Mouse (Mus musculus) layer of hippocampus, adult 8-10 months (tissue): Measurements from ENCODE around the gene Ddrgk1. TPM values are rescaled to one million over a fixed set of nuclear protein-coding genes. Genes with fewer than 3 reads are reported as not detected.
"Not testable (repeated sequence)": the region's sequence is repeated elsewhere in the genome, so short reads cannot be mapped to it uniquely, and the experiment has no call there.

Experiments
- DNase-seq, 2 experiments: peaks; one replicate each; pipeline ENCODE4 v3.0.0; 2022; ENCODE audit warnings: low spot score in 2 of 2
- total RNA-seq, 4 experiments: library from RNA; stranded (reverse); gene quantifications; 2 replicates each; pipeline ENCODE4 v1.2.4; 2022

Ddrgk1 gene
- total RNA-seq, 4 experiments from 2014 or later: 95.9 to 122 (median 110) TPM

DNA sequence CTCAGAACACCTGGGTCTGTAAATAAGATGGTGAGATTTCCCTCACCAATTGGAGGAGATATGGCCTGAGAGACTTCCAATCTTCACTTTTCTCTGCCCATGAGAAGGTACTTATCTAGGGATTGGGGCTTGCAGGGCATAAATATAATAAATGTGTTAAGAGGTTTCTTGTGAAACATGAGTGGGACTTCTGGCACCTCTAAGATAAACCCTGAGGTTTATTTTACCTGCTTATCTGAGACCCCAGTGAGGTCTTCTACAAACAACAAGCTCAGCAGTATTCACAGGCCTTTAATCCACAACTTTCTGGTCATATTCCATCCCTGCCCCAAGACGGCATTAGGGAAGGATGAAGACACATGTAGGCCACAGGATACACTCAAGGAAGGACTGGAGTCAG lies 10.7 kb downstream of the Ddrgk1 start:
- DNase-seq: no peak

DNA sequence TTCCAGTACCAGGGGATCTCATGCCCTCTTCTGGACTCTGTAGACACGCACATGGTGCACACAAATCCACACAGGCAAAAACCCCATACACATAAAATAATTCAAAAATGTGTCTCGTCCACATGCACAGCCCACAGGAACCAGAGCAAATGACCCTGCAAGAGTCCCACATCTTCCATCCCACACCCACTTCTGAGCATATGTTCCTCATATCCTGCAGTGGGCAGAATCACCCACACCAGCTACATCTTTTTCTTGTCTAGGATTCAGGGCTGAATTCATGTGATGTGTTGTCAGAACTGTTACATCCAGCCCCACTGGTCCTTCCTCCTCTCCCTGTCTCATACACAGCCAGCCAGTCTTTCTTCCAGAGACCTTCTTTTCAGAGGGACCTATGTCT lies 11.2 kb downstream of the Ddrgk1 start:
- no peak for DNase-seq

DNA sequence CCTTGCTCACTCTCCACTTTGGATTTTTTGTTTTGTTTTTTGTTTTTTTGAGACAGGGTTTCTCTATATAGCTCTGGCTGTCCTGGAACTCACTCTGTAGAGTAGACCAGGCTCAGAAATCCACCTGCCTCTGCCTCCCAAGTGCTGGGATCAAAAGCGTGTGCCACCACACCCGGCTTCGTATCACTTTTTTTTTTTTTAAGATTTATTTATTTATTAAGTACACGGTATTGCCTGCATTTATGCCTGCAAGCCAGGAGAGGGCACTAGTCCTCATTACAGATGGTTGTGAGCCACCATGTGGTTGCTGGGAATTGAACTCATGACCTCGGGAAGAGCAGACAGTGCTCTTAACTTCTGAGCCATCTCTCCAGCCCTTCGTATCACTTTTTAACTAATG lies 15.4 kb downstream of the Ddrgk1 start:
- not testable (repeated sequence) for DNase-seq

DNA sequence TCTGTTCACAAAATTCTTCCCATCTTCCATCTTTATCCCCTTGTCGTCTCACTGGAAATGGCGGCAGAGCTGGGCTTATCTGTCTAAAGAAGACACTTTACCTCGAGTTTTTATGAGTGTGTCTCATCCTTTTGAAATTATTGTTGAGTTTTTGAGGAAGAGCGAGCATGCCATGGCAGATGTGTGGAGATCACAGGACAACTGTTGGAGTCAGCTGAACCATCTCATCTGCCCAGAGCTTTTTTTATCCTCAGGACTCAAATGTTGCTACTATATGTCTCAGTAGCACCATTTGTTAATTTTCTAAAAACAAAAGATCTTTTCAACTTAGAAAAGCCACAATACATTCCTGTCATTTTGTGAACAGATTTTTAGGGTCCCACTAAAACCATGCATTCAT lies 19.3 kb downstream of the Ddrgk1 start:
- no peak for DNase-seq

DNA sequence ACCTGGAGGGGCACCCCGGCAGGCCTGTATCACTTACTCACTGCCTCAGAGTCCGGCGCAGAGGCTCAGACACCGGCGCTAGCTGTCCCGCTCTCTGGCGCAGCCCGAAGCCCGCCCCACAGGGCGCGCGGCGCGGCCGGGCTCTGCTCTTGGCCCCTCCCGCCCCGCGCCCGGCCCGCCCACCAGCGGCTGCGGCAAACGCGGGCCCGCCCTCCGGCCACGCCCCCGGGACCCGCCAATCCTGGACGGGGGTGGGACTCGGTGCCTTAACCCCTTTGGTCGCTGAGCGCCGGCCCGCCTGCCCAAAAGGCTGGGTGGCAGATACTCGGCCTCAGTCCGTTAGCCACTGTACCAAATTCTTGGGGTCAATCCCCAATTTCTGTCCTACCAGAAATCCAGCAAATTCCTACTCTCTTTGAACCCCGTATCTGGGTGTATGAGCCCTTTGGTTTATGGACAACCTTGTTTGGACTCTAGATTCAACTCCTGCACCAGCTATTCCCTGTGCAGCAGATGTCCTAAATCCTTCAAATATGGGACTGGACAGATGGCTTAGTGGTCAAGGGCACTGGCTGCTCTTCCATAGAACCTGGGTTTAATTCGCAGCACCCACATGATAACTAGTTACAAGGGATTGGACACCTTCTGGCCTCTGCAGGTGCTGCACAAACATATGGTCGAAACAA lies 21.6 kb downstream of the Ddrgk1 start, which contains the start of gene Lzts3:
Gene Lzts3 (minus strand): TSS at position 120 of the 686 bp plus-strand sequence.
- DNase-seq: peak; percentile 78 to 88

DNA sequence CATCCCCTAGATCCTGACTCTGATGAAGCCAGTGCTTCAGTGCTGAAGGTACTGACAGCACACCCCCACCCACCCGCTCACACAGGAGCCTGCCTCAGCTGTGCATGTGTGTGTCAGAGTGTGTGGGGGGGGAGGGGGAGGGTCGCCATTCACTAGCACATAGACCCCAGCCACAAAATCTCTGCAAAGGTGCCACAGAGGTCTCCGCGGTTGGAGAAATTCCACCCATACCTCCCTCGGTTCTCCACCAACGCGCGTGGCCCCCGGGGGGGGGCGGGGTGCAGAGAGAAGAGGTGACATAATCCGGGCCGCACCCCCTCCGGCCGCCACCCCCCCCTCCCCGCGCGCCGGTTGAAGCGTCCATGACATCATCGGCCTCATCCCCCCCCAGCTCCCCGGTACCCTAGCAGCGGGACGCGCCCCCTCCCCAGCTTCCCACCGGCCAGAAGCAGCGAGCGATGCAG lies 22.2 kb downstream of the Ddrgk1 start:
- no peak for DNase-seq

DNA sequence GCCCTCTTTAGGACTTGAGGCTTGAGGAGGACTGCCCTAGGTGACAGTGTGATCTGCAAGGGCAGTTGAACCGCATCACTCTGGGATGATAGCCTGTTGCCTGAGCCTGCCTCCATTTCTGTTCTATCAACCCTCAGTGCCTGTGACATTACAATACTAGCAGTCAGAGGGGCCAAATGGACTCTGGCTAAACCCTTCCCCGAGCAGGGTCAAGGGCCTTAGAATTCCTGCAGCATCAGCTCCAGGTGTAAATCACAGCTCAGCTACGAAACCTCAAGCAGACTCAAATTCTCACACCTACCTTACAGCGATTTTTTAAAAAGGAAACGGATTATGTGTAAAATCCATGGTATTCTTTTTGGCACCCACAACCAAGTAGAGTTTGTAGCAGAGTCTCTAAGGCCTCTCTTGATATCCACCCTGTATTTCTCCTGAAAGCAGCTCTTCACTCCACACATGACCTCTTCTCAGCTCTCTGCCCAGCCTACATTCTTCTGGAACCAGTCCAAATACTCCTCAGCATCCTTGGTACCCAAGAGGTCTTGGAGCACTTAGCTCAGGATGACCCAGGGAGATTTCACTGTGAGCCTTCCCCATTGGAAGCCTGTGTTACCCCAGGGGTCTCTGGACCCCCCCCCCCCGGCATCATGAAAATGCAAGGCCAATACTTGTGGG lies 23.0 kb downstream of the Ddrgk1 start:
- no peak for DNase-seq

DNA sequence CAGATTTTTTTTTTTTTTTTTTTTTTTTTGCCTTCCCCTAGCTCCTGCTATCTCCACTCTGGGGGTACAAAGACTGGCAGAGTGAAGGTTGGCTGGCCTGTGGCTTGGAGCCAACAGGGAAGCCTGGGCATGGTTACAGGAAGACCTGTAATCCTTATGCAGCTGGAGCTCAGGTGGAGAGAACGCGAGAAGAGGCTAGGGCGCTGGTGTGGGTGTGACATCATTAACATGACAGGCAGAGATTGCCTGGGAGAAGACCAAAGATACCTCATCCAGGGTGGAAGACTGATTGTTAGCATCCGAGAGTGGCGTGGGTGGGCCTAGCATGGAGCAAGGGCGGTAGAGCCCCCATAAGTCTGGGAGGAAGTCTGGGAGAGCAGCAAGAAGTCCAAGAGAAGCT lies 25.2 kb downstream of the Ddrgk1 start:
- DNase-seq: no peak

DNA sequence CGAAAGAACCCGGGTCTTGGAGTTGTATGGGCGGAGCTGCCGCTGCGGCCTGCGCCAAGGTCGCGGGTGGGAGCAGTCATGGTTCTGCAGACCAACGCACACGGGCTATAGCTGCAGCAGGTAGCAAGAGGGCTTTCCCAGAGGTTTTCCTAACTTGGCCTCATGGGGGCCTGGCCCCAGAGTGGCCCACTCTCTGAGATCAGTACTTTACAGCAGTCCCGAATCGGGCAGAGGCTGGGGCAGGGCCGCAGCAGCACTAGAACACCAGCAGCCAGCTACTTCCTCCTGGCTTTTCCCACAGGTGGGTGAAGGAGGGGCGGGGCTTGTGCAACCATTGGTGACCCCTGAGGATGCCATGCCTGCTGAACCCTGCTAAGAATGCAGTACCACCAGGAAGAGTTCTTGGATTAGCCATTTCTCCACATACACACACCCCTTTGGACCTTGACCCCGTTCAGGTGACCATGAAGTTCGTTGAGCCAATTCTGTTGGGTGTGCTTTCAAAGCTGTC lies 26.3 kb downstream of the Ddrgk1 start:
- DNase-seq: no peak

DNA sequence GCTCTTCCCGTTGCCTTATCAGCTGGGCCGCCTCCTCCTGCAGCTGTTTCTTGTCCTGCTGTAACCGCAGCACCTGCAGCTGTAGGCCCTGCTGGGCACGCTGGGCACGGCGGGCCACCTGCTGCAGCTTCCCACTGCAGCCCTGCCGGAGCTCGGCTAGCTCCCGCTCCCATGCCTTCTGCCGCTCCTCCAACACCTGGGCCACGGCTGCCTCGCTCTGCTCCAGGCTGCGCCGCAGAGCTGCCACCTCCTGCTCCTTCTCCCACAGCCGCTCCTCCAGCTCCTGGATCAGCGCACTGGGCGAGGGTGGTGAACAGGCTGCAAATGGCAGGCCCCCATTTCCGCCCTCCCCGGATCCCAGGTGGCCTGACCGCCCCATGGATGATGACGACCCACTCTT lies 28.6 kb downstream of the Ddrgk1 start:
- DNase-seq: no peak

DNA sequence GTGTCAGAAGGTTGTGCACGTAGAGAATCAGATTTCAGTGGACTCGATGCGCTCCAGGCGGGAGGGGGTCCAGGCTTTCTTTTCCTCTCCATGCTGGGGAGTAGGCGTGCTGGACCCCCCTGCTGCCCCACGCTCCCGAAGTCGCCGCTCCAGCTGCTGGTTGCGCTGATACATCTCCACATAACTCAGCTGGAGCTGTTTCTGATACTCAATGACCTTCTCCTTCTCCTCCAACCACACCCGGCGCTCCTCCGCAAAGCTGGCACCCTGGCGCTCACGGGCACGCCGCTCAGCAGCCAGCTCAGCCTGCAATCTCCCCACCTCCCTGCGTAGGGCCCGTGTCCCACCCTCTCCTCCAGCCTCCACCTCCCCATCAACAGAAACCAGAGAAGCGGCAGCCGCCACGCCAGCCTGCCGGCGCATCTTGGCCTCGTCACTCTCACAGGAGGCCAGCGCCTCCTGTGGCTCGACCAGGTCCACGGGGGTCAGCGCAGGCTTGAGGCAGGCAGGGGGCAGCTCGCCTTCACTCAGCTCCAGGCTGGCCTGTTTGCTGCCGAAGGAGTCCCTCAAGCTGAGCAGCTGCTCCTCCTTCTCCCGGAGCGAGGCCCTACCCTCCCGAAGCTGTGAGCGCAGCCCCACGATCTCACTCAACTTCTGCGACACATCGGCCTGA lies 29.6 kb downstream of the Ddrgk1 start:
- no peak for DNase-seq

DNA sequence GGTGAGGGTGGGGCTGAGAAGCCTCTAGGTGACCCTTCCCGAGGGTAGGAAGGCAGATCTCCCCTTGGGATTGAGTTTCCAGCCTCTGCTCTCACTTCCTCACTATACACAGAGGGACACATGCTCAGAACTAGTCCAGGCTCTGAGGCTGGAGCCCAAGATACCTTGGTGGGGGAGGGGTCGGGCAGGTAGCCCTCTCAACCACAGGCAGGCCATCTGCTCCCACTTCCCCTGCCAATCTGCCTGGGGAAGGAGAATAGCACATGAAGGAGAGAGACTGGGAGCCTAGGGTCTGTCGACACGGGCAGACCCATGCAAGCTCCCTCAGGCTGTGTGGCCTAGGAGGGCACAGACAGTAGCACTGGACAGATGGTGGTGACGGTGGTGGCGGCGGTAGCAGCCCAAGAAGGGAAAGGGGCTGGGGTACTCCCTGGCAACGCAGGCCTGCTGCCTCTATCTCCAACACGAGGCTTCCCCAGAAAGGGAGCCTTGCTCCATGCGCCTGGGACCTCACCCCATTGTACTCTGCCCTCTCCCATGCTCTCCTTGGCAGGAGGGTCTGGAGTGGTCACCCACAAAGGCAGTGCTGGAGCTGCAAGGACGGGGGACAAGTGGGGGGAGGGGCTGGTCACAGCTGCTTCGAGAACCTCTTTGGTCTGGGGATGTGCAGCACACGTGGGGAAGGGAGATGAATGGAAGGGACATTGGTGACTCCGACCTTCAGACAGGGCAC lies 30.3 kb downstream of the Ddrgk1 start:
- DNase-seq: no peak

DNA sequence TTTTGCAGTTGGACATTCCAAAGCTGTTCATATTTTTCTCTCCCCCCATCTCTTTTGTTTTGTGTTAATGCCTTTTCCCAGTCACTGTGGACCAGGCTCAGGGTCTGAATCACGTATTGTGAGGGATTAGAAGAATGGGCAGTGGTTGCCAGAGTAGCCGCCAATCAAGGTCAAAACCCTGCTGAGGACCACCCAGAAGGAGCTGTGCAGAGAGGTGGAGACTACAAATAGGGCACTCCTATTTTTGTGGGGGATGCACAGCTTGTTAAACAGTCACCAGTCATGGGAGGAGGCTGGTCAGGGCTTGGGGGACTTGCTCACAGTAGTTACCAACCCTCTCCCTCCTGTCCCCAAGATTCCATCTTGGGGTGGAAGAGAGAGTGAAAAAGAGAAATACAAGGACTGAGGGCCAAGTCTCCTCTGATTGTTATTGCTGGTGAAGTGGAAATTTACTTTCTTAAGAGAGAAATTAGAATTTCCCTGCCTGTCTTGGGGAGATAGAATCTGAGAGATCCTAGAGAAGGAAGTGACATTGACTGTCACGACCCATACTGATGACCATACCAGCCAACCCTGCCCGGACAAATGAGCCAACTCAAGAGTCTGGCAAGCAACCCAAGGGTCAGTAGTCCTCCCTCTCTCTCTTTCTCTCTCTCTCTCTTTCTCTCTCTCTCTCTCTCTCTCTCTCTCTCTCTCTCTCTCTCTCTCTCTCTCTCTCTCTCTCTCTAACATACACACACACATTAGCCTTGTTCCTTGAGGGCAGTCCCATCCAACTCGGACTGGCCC lies 31.4 kb downstream of the Ddrgk1 start:
- no peak for DNase-seq

DNA sequence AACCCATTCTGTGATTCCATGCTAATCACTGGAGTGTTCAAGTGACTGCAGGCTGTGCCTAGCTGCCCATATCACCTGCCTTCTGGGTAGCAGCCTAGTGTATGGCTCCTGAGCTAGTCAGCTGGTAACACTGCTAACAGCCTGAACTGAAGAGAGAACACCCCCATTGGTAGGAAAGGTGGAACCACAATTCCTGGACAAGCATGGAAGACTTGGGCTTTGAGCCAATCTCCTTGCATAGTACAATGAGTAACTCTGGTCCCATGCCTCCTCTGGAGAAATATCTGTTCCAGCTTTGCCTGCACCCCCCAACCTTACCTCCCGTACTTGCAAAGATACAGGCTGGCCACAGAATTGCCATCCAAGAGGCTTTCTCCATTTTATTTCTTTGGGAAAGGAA lies 32.0 kb downstream of the Ddrgk1 start:
- no peak for DNase-seq

DNA sequence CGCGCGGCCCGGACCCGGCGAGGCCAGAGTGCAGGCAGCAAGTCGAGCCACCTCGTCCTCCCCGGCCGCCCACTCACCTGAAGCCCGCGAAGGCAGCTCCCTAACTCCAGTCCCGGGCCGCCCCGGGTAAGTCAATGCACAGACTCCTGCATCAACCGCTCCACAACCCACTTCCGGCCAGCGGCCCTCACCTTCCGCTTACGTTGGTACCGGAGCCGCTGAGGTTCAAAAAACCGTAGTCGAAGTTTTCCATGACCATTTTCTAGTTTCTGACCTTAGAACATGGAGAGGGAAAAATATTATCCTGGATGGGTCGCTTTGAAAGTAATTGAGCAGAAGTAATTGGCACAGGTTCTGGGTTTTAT lies 34.6 kb downstream of the Ddrgk1 start, which contains the start of the genes Fastkd5 and Ubox5:
Gene Fastkd5 (minus strand): TSS at position 189 of the 365 bp plus-strand sequence.
Gene Ubox5 (minus strand): TSS at position 200 of the 365 bp plus-strand sequence.
- DNase-seq: peak; percentile 86 to 89

DNA sequence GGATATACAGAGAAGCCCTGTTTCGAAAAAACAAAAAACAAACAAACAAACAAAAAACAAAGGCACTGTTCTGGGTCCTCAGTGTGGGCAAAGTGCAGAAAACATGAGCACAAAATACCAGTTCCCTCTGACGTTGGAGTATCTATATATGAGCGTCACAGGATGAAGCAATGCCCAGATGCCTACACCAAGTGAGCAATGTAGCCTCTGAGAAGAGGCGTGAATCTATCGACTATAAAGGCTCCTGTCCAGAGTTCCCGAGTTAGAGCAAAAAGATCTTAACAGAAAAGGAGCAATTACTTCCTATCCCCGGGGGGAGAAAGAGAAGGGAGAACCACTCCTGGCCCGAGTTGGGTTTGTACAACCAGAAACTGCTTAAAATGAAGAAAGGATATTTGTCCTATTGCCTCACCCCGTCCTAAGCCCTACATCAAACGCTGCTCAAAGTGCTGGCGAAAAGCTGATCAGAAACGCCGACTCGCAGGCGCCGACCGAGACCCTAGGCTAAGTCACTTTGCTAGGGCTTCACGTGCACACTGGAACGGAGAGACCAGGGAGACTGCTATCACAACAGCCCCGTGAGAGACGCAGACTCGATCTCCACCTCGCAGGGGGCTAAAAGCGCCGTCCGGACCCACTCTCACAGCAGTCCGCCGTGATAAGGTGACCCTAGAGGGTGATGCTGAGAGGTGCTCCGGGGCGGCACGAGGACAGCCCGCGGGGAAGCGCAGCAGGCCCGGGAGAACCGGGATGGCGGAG lies 35.2 kb downstream of the Ddrgk1 start:
- DNase-seq: no peak

DNA sequence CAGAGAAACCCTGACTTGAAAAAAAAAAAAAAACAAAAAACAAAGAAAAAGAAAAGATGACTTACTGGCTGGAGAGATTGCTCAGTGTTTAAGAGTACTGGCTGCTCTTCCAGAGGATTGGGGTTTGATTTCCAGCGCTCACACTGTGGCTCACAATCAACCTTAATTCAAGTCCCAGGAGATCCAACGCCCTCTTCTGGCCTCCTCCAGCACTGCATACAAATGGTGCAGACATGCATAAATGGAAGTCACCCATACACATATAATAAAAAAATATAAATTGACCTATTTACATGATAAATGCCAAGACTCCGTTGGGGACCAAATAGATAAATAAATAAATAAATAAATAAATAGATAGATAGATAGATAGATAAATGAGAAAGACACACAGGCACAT lies 36.0 kb downstream of the Ddrgk1 start:
- no peak for DNase-seq

DNA sequence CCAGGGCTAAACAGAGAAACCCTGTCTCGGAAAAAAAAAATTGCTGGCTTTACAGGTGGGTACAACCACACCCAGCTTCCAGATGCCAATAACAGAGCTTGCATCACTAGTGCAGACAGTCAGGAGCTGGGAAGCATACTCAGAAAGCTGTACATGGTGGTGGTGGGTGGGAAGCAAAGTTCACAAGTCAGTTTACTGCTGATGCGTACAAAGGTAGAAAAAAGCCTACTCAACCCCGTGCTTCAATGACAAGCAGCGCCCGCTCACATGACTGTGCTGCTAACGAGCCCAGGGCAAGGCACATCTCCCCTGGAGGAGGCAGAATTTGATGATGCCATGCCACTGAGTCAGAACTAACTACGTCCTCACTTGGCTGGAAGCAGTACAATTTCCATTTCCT lies 45.5 kb downstream of the Ddrgk1 start:
- DNase-seq: no peak

DNA sequence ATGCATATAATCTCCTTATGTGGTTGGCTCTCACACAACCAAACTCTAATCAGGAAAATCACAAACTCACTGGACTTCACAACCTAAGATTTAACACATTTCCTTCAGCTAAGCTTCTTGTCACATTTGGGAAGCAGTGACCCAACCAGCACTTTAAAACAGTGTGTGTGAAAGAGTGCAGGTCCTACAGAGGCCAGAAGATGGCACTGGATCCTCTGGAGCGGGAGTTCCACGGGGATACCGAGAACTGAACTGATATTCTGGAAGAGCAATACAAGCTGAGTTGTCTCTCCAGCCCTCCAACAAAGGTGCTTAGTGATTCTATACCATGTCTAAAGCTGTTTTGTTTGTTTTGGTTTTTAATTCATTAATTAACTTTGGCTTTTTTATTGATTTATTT lies 51.4 kb downstream of the Ddrgk1 start:
- DNase-seq: no peak
